Mouse (Mus musculus): ENCODE results near the gene Sdk1.

Gene Sdk1

DNA sequence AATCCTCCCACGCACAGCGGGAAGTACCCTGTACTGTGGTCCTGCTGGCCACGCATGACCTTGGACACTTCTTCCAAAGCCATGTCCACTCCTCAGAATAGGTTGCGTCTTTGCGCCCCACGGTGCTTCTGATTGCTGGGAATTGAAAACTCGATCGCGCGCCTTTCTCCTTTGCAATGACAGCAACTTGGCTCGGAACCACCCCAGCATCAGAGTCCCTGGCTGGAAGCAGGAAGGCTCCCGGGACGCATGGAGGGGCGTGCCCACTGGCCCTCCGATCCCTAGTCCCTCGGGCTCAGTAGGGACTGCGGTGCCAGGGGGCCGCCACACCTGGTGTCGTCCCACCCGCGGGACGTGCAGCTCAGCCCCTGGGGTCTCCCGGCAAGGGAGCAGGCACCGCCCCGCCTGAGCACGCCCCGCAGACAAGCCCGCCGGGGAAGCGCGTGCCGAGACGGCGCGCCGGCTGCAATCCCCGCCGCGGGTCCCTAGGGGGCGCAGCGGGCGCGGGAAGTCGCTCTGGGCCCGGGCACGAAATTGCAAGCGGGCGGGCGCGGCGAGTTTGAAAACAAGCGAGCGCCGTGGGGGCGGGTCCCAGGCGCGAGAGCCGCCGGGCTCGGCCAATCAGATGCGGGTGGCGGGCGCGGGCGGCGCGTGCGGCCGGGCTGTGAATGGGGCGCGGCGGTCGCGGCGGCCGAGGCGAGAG is at the start of gene Sdk1:
Gene Sdk1, plus strand, starts transcription at position 650 of the 703 bp plus-strand sequence.
- peak; percentile 90 for DNase-seq (ENCODE audit: low spot score)

DNA sequence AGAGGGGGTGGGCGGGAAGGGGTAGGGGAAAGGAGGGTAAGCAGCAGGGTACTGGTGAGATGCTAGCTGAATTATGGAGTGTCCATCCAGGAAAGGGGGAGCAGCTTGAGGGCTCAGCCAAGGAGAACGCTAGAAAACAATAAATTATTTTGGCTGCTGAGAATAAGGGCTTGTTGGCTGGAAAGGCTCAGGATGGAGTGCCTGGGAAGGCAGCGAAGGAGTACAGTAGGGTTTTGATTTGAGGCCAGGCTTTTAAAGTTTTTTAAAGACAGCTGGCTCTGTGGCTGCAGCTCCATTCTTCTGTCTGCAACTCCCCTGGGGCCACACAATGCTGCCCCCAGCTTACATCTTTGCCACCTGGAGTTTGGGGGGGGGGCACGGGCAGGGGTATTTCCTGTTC is 44.0 kb upstream of the Sdk1 start:
- DNase-seq (ENCODE audit: low spot score), result no peak

DNA sequence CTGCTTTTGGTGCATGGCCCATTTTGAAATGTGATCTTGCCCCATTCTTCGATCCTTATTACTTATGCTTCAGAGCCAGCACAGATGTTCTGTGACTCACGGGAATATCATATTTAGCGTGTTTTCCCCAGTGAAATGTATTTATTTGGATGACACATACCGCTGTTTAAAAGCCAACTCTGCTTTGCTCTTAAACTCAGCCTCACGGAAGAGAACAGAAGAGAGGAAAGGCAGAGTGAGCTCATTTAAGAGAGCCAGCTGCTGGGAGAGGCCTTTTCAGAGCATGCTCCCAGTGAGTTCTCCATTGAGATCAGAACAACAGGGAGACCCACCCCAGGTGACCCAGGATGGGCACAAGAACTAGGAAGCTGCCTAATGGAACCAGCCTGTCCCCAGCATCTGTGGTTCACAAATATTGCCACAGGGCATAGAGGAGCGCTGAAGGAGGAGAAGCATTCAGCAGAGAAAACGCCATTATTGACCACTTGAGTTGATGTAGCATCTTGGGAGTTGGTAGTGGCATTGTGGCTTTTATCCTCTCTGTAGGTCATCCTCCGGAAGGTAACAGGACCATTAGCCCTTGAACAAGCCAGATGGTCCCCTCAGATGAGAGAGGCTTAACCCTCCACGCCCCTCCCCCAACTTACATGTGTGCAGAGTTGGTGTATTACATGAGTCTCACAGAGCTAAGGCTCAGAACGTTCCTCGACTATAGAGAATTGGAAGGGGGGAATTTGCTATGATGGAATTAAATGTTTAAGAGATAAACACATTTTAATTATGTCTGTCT is 38.8 kb upstream of the Sdk1 start:
- no peak for DNase-seq (ENCODE audit: low spot score)

GRCm38 (mm10) chr5:141207061-141207460 is 34.2 kb upstream of the Sdk1 start:
- DNase-seq (ENCODE audit: low spot score), result no peak

- no peak for DNase-seq (ENCODE audit: low spot score)
Observed at GRCm38 (mm10) chr5:141225243-141225642, 16.0 kb upstream of the Sdk1 start.

DNA sequence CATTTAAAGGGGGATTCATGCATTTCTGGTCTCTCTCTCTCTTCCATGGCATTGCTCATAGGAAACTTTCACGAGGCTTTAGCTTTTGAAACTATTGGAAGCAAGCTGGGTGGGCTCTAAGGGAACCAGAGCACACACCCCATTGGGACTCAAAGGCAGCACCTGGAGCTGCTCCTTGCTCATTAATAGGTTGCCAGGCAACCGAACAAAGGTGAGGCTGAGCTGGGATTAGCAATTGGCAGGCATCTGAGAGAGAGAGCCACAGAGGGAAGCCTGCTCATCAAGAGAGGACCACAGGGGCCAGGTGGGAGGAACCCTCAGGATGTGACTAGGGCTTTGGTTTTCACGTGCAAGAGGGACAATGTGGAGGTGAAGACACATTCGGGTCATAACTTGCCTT is 7.0 kb upstream of the Sdk1 start:
- DNase-seq (ENCODE audit: low spot score), result no peak

DNA sequence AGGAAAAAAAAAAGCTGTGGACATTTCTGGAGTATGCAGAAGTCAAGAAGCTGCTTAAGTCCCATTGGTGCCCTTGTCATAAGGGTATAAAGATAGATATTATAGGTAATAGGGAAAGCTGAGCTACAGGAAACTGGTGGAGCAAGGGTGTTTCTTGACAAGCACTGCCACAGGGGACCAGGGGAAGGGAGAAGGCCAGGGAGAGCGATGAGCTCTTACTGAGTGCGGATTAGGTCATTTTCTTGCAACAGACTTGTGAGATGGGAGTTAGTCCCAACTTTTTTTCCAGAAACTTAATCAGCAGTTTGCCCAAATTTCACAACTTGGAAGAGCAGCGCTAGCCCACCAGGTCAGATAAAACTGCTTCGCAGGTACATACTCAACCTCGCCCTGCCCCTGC is 1.9 kb upstream of the Sdk1 start:
- no peak for DNase-seq (ENCODE audit: low spot score)

DNA sequence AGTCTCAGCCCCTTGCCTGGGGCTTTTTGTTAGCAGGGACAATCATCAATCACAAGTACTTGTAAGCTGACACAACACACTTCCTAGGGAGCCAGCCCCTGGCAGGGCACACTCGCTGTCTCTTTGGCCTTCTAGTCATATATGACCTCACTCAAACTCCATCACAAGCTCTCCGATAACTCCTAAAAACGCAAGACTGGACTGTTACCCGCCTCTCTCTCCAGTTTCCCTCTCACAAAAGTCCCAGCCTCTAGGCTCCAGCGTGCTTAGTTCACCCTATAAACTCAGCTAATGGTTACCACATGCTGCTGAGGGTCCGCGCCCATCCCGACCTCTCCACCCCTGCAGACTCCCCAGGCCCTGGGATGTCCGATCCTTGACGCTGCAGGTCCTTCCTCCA is 849 bp upstream of the Sdk1 start:
- no peak for DNase-seq (ENCODE audit: low spot score)

GRCm38 (mm10) chr5:141241645-141242284 is 475 bp downstream of the Sdk1 start:
- DNase-seq (ENCODE audit: low spot score), result no peak

GRCm38 (mm10) chr5:141243253-141243965 is 2.1 kb downstream of the Sdk1 start:
- DNase-seq (ENCODE audit: low spot score), result no peak

GRCm38 (mm10) chr5:141264253-141264652 is 23.0 kb downstream of the Sdk1 start:
- no peak for DNase-seq (ENCODE audit: low spot score)

GRCm38 (mm10) chr5:141277112-141277511 is 35.8 kb downstream of the Sdk1 start:
- no peak for DNase-seq (ENCODE audit: low spot score)

DNA sequence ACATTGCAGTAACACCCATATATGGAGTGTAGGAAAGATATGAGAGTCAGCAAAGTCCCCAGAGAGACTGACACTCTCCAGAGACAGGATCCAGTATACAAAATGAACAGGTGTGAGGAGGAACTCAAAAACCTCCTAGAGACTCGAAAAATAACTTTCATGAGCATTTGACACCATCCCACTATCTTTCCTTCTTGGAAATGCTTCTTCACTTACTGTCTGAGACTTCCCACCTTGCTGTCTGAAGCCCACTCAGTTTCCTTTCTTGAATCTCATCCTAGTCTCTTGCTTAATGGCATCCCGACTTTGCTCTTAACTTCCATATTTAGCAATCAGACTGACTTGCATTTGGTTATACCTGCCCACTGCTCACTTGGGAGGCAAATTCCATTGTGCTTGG is 40.5 kb downstream of the Sdk1 start:
- DNase-seq (ENCODE audit: low spot score), result no peak

DNA sequence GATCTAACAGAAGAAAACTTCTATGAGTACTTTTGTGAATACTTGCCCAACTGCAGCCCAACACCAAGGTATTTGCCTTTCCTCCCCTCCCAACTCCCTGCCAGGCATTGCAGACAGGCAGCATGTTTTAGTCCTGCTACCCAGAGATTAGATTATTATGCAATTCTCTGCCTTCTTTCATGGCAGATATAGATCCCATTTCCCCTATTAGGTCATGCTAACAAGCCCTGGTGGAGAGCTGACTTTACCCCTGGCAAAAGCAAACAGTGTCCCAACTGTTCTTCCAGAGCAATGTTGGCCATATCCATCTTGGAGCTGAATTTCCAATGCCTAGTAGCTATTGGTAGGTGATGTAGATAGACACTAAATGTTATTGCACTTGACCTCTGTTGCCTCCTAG is 48.3 kb downstream of the Sdk1 start:
- no peak for DNase-seq (ENCODE audit: low spot score)

GRCm38 (mm10) chr5:141295240-141295639 is 54.0 kb downstream of the Sdk1 start:
- DNase-seq (ENCODE audit: low spot score), result no peak

GRCm38 (mm10) chr5:141302287-141302694 is 61.0 kb downstream of the Sdk1 start:
- no peak for DNase-seq (ENCODE audit: low spot score)

DNA sequence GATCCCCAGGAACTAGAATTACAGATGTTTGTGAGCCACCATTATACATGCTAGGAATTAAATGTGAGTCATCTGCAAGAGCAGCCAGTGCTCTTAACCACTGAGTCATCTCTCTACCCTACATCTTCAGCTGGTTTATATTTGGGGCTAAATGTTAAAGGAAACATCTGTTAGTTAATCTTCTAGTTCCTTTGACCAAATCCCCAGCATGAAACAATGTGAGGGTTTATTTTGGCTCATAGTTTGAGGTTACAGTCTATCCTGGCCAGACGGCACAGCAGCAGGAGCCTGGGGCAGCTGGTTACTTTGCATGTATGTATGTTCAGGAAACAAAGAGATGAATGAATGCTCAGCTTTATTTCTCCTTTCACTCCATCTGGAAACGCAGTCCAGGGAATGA is 62.5 kb downstream of the Sdk1 start:
- no peak for DNase-seq (ENCODE audit: low spot score)

DNA sequence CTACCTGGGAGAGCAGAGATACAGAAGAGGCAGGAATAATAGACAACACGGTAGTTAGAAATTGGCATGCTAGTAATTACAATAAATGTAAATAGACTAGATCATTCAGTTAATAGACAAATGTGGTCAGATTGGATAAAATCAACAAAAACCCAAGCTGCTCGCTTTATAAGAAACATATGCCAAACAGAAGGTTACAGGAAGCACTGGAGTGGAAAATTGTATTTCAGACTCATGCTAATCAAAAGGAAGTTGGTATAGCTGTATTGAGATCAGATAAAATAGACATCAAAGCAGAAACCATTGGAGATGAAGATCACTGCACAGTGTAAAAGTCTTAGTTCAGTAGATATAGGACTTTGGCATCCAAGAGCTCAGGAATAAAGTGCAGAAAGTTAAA is 63.4 kb downstream of the Sdk1 start:
- no peak for DNase-seq (ENCODE audit: low spot score)

DNA sequence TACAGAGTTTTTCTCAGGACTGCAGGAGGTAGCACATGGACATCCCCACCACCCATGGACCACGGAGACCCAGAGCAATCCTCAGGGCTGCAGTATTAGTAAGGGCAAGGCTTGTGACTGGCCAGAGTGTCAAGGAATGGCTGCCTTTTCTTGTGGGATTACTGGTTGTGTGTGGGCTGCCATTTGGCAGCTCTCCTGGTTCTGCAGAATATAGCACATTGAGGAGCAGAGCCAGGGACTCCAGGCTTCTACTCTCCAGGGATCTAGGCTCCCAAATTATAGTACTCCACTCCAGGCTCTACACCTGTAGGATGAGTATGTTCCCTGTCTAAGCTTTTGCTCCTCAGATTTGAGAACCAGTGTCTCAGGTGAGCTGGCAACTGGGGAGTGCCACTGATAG is 69.4 kb downstream of the Sdk1 start:
- DNase-seq (ENCODE audit: low spot score), result no peak

- no peak for DNase-seq (ENCODE audit: low spot score)
Observed at GRCm38 (mm10) chr5:141311801-141312200, 70.5 kb downstream of the Sdk1 start.

GRCm38 (mm10) chr5:141312305-141312704 is 71.0 kb downstream of the Sdk1 start:
- no peak for DNase-seq (ENCODE audit: low spot score)

DNA sequence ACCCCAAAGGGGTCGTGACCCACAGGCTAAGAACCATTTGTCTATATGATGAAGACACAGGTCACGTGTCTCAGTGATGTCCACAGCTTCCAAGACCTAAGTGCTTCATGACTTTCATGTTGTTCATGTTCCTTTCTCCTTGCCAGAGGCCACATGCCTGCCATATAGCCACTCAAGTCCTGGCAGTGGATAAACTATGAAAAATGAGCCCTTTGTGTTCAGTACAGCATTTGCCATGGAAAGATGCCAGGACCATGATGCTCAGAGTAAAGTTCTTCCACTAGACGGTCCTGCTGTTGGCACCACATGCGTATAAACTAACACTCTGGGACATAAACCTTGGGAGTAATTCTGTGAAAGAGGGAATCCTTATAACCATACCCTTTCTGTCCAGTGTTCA is 75.8 kb downstream of the Sdk1 start:
- DNase-seq (ENCODE audit: low spot score), result no peak

DNA sequence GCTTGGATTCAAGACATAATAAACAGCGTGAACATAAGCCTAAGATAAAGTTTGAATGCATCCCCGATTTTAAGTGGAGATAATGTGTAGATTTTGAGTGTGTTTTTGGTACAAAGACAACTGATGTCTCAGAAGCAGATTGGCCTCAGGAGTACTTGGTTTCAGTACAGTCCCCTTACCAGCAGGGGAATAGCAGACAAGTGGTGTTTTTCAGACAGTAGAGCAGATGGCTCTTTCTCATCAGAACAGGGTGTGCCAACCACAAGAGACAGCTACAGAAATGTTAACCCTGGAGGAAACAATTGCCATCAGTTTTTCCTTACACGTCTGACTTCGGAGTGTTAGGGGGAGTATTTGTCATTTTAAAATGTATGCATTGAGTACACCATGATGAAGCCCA is 83.6 kb downstream of the Sdk1 start:
- DNase-seq (ENCODE audit: low spot score), result no peak

Data from urinary bladder, postnatal 10 days (tissue).